Mouse (Mus musculus): ENCODE results near the gene Gm11034. TPM values are rescaled to one million over a fixed set of nuclear protein-coding genes. Genes with fewer than 3 reads are reported as not detected.

Gm11034 gene
- not detected in 2 replicates for polyA plus RNA-seq (2011; ENCODE audit: insufficient read depth, insufficient read length, low read depth, missing spikeins)

GRCm38 (mm10) chr8:72213536-72213935, at the start of gene Gm11034:
TSS of gene Gm11034 (minus strand) at chr8:72213636.
- TF ChIP-seq EP300 (IDR thresholded peaks at IDR 0.05; ENCODE audit: insufficient read depth, low read depth, low read length) (no peak), CTCF (IDR thresholded peaks at IDR 0.05; ENCODE audit: low read depth, low read length) (no peak), POLR2A (IDR thresholded peaks at IDR 0.05; ENCODE audit: insufficient read depth, low read length) (no peak)
- no peaks in the 10 kb centered on the region for H3K4me1 ChIP-seq (ENCODE audit: control insufficient read depth, insufficient read depth, low read length)
- H3K9me3 ChIP-seq (replicated peaks; ENCODE audit: control insufficient read depth, insufficient read depth, low read length, poor library complexity, severe bottlenecking), result no peaks in the 10 kb centered on the region
- no peak within 1 kb of the TSS for H3K9ac ChIP-seq (ENCODE audit: low read depth, poor library complexity, severe bottlenecking)
- H3K36me3 ChIP-seq (ENCODE audit: control insufficient read depth, insufficient read depth, low read length, poor library complexity, severe bottlenecking), result no peaks in the 10 kb centered on the region
- H3K27me3 ChIP-seq (ENCODE audit: control insufficient read depth, insufficient read depth, low read length, poor library complexity, severe bottlenecking), result no peaks in the 10 kb centered on the region
- H3K4me3 ChIP-seq (ENCODE audit: low read depth, low read length), result no peak within 1 kb of the TSS
- H3K27ac ChIP-seq (ENCODE audit: insufficient read depth, low read length), result no peak within 1 kb of the TSS

GRCm38 (mm10) chr8:72262756-72263155, 49.3 kb upstream of the Gm11034 start:
- TF ChIP-seq CTCF (IDR thresholded peaks at IDR 0.05; ENCODE audit: low read depth, low read length) (no peak), POLR2A (IDR thresholded peaks at IDR 0.05; ENCODE audit: insufficient read depth, low read length) (no peak), EP300 (IDR thresholded peaks at IDR 0.05; ENCODE audit: insufficient read depth, low read depth, low read length) (no peak)
- Histone ChIP-seq H3K4me3 (ENCODE audit: low read depth, low read length) (no peak overlapping the region), H3K9ac (ENCODE audit: low read depth, poor library complexity, severe bottlenecking) (no peak overlapping the region), H3K27me3 (ENCODE audit: control insufficient read depth, insufficient read depth, low read length, poor library complexity, severe bottlenecking) (no peaks in the 10 kb centered on the region), H3K4me1 (ENCODE audit: control insufficient read depth, insufficient read depth, low read length) (peaks cover 2% of the 10 kb centered on the region), H3K9me3 (replicated peaks; ENCODE audit: control insufficient read depth, insufficient read depth, low read length, poor library complexity, severe bottlenecking) (no peaks in the 10 kb centered on the region), H3K36me3 (ENCODE audit: control insufficient read depth, insufficient read depth, low read length, poor library complexity, severe bottlenecking) (no peaks in the 10 kb centered on the region), H3K27ac (ENCODE audit: insufficient read depth, low read length) (no peak overlapping the region)

GRCm38 (mm10) chr8:72261872-72262271, 48.4 kb upstream of the Gm11034 start:
- Histone ChIP-seq H3K27ac (ENCODE audit: insufficient read depth, low read length) (no peak overlapping the region), H3K4me3 (ENCODE audit: low read depth, low read length) (no peak overlapping the region), H3K9ac (ENCODE audit: low read depth, poor library complexity, severe bottlenecking) (no peak overlapping the region), H3K4me1 (ENCODE audit: control insufficient read depth, insufficient read depth, low read length) (peaks cover 2% of the 10 kb centered on the region), H3K27me3 (ENCODE audit: control insufficient read depth, insufficient read depth, low read length, poor library complexity, severe bottlenecking) (no peaks in the 10 kb centered on the region), H3K9me3 (replicated peaks; ENCODE audit: control insufficient read depth, insufficient read depth, low read length, poor library complexity, severe bottlenecking) (no peaks in the 10 kb centered on the region), H3K36me3 (ENCODE audit: control insufficient read depth, insufficient read depth, low read length, poor library complexity, severe bottlenecking) (no peaks in the 10 kb centered on the region)
- TF ChIP-seq POLR2A (IDR thresholded peaks at IDR 0.05; ENCODE audit: insufficient read depth, low read length) (no peak), EP300 (IDR thresholded peaks at IDR 0.05; ENCODE audit: insufficient read depth, low read depth, low read length) (no peak), CTCF (IDR thresholded peaks at IDR 0.05; ENCODE audit: low read depth, low read length) (peak; percentile 74)

GRCm38 (mm10) chr8:72261431-72261830, 48.0 kb upstream of the Gm11034 start:
- H3K36me3 ChIP-seq (ENCODE audit: control insufficient read depth, insufficient read depth, low read length, poor library complexity, severe bottlenecking), result no peaks in the 10 kb centered on the region
- H3K9ac ChIP-seq (ENCODE audit: low read depth, poor library complexity, severe bottlenecking), result no peak overlapping the region
- no peak overlapping the region for H3K27ac ChIP-seq (ENCODE audit: insufficient read depth, low read length)
- H3K4me3 ChIP-seq (ENCODE audit: low read depth, low read length), result no peak overlapping the region
- H3K27me3 ChIP-seq (ENCODE audit: control insufficient read depth, insufficient read depth, low read length, poor library complexity, severe bottlenecking), result no peaks in the 10 kb centered on the region
- TF ChIP-seq EP300 (IDR thresholded peaks at IDR 0.05; ENCODE audit: insufficient read depth, low read depth, low read length) (no peak), POLR2A (IDR thresholded peaks at IDR 0.05; ENCODE audit: insufficient read depth, low read length) (no peak), CTCF (IDR thresholded peaks at IDR 0.05; ENCODE audit: low read depth, low read length) (no peak)
- no peaks in the 10 kb centered on the region for H3K9me3 ChIP-seq (replicated peaks; ENCODE audit: control insufficient read depth, insufficient read depth, low read length, poor library complexity, severe bottlenecking)
- peaks cover 2% of the 10 kb centered on the region for H3K4me1 ChIP-seq (ENCODE audit: control insufficient read depth, insufficient read depth, low read length)

GRCm38 (mm10) chr8:72261019-72261418, 47.6 kb upstream of the Gm11034 start:
- TF ChIP-seq EP300 (IDR thresholded peaks at IDR 0.05; ENCODE audit: insufficient read depth, low read depth, low read length), result no peak
- TF ChIP-seq CTCF (IDR thresholded peaks at IDR 0.05; ENCODE audit: low read depth, low read length), result peak; percentile 51
- no peak overlapping the region for H3K4me3 ChIP-seq (ENCODE audit: low read depth, low read length)
- no peaks in the 10 kb centered on the region for H3K27me3 ChIP-seq (ENCODE audit: control insufficient read depth, insufficient read depth, low read length, poor library complexity, severe bottlenecking)
- no peak overlapping the region for H3K9ac ChIP-seq (ENCODE audit: low read depth, poor library complexity, severe bottlenecking)
- H3K27ac ChIP-seq (ENCODE audit: insufficient read depth, low read length), result no peak overlapping the region
- H3K36me3 ChIP-seq (ENCODE audit: control insufficient read depth, insufficient read depth, low read length, poor library complexity, severe bottlenecking), result no peaks in the 10 kb centered on the region
- peaks cover 2% of the 10 kb centered on the region for H3K4me1 ChIP-seq (ENCODE audit: control insufficient read depth, insufficient read depth, low read length)
- H3K9me3 ChIP-seq (replicated peaks; ENCODE audit: control insufficient read depth, insufficient read depth, low read length, poor library complexity, severe bottlenecking), result no peaks in the 10 kb centered on the region

- Histone ChIP-seq H3K27ac (ENCODE audit: insufficient read depth, low read length) (no peak overlapping the region), H3K9me3 (replicated peaks; ENCODE audit: control insufficient read depth, insufficient read depth, low read length, poor library complexity, severe bottlenecking) (no peaks in the 10 kb centered on the region), H3K9ac (ENCODE audit: low read depth, poor library complexity, severe bottlenecking) (no peak overlapping the region), H3K4me1 (ENCODE audit: control insufficient read depth, insufficient read depth, low read length) (peaks cover 2% of the 10 kb centered on the region), H3K36me3 (ENCODE audit: control insufficient read depth, insufficient read depth, low read length, poor library complexity, severe bottlenecking) (no peaks in the 10 kb centered on the region), H3K4me3 (ENCODE audit: low read depth, low read length) (no peak overlapping the region), H3K27me3 (ENCODE audit: control insufficient read depth, insufficient read depth, low read length, poor library complexity, severe bottlenecking) (no peaks in the 10 kb centered on the region)
- TF ChIP-seq EP300 (IDR thresholded peaks at IDR 0.05; ENCODE audit: insufficient read depth, low read depth, low read length), result no peak
- no peak for TF ChIP-seq POLR2A (IDR thresholded peaks at IDR 0.05; ENCODE audit: insufficient read depth, low read length)
- no peak for TF ChIP-seq CTCF (IDR thresholded peaks at IDR 0.05; ENCODE audit: low read depth, low read length)
Measured at GRCm38 (mm10) chr8:72260585-72260984, 47.1 kb upstream of the Gm11034 start.
